Mouse (Mus musculus) embryonic facial prominence, embryonic 14.5 days (tissue): ENCODE data around the gene Fam126a. TPM values are rescaled to one million over a fixed set of nuclear protein-coding genes. Genes with fewer than 3 reads are reported as not detected.
A peak's percentile ranks its signal among the peaks of the same experiment; 100 is the strongest.

Experiments
- ATAC-seq: fragments of 200-750 bp; cut with Nextera tagmentation; 2 replicates; pipeline ENCODE4 v1.8.0; 2017; ENCODE audit warnings: low read depth, moderate number of reproducible peaks, moderate TSS enrichment
- DNase-seq: peaks from one replicate; pipeline ENCODE4 v3.0.0-alpha.2; 2015; ENCODE audit warnings: low spot score
- H3K27ac ChIP-seq: fragments of 300-500 bp; sonication (generic); replicated peaks from 2 replicates; pipeline ENCODE4 v1.5.1; 2014; ENCODE audit warnings: low read depth, mild to moderate bottlenecking, low read length, moderate library complexity
- H3K27me3 ChIP-seq: fragments of 300-500 bp; sonication (generic); replicated peaks from 2 replicates; pipeline ENCODE4 v1.6.1; 2014; ENCODE audit warnings: low read length; ENCODE audit not compliant: control insufficient read depth, insufficient read depth
- H3K36me3 ChIP-seq: fragments of 300-500 bp; sonication (generic); 2 replicates; pipeline ENCODE4 v1.6.1; 2014; ENCODE audit warnings: low read length, mixed read lengths; ENCODE audit not compliant: control insufficient read depth, insufficient read depth
- H3K4me1 ChIP-seq: fragments of 300-500 bp; sonication (generic); 2 replicates; pipeline ENCODE4 v1.6.1; 2014; ENCODE audit warnings: antibody characterized with exemption, low read length; ENCODE audit not compliant: control insufficient read depth, insufficient read depth
- H3K4me2 ChIP-seq: fragments of 300-500 bp; sonication (generic); 2 replicates; pipeline ENCODE4 v1.6.1; 2014; ENCODE audit warnings: low read depth, mild to moderate bottlenecking, low read length, moderate library complexity, mixed read lengths
- H3K4me3 ChIP-seq: fragments of 300-500 bp; sonication (generic); 2 replicates; pipeline ENCODE4 v1.5.1; 2014; ENCODE audit warnings: low read depth, mild to moderate bottlenecking, low read length
- H3K9ac ChIP-seq: fragments of 300-500 bp; sonication (generic); 2 replicates; pipeline ENCODE4 v1.6.1; 2014; ENCODE audit warnings: low read depth, mild to moderate bottlenecking, low read length, moderate library complexity, mixed read lengths
- H3K9me3 ChIP-seq: fragments of 300-500 bp; sonication (generic); 2 replicates; pipeline ENCODE4 v1.6.1; 2016; ENCODE audit warnings: low read length; ENCODE audit not compliant: control insufficient read depth
- WGBS: fragments of 180-500 bp; shearing (Covaris S2); extraction: QIAGEN DNeasy Blood & Tissue Kit; methylation state at CpG from one replicate; pipeline ENCODE4 v1.1.7; 2014; 5-methylcytosine and 5-hydroxymethylcytosine counted together
- polyA plus RNA-seq: library from polyadenylated mRNA; unstranded; fragments of >200 nt; fragmentation: Nextera tagmentation; extraction: Ambion mirVana; gene quantifications from 2 replicates; pipeline ENCODE4 v1.2.1, GENCODE M21; 2014

Fam126a gene
- polyA plus RNA-seq, 1 experiment from 2014 or later, result 40.2 TPM

DNA sequence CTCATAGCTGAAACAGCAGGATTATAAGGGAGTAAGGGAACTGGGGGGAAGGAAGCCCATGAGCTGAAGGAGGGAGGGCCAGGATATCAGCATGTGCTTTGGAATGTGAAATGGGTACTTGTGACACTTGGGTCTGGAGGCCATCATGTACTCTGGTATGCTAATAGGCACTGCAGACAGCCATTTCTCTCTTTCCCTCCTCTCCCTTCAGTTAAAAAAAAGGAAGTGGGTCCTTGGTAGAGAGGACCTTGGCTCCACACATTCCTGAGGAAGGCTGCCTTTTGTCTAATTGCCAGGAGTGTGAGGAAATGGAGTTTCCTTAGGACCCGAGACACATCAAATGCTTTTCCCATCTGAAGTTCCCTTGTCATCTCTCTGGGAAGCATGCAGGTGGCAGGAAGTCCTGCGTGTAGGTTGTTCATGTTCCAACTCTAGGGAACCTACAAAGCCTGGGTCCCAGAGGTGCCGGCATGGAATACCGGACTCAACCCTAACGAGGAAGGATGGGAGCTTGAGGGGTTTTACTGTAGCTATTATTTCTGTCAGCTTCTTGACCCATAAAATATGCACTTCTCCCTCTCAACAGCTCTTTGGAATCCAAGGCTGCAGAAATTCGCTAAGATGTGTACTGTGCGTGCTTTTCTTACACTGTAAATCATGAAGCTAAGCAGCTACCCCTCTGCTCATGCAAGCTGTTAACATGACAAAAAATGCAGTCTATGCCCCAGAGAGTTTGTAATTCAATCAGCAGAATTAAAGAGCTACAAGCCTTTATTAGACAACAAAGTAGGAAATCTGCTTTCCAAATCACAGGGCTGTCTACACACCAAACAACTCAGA, 110.4 kb downstream of the Fam126a start:
- ATAC-seq, result 0 out of 2 replicates have a peak, but pooled peaks have one; percentile 22
- H3K27me3 ChIP-seq, result no peaks in the 10 kb centered on the region
- no peak overlapping the region for H3K4me2 ChIP-seq
- H3K4me1 ChIP-seq, result no peaks in the 10 kb centered on the region; the same call in 1 of the 2 replicates
- no peaks in the 10 kb centered on the region for H3K9me3 ChIP-seq
- peak; percentile 16 for DNase-seq
- H3K36me3 ChIP-seq, result no peaks in the 10 kb centered on the region
- no peak overlapping the region for H3K4me3 ChIP-seq
- WGBS, result 53% methylated on average over 7 of the region's 7 CpGs
- no peak overlapping the region for H3K27ac ChIP-seq
- H3K9ac ChIP-seq, result no peak overlapping the region

DNA sequence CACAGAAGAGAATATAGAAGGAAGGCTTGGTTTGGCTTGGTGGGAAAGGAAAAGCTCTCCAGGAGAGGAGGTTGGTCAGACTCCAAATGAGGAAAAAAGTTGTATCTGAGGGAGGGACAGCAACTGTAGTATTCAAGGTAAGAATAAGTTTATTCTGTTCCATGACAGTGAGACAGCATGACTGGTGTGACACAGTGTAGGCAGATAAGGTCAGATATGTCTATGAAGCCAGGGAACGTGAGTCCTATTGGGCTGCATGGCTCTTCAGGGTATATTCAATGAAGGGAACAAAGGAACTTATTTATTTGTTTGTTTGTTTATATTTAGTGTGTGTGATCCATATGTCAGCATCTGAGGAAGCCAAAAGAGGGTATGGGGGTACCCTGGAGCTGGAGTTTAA, 113.2 kb downstream of the Fam126a start:
- no peaks in the 10 kb centered on the region for H3K9me3 ChIP-seq
- H3K27ac ChIP-seq, result no peak overlapping the region
- no peak for DNase-seq
- H3K27me3 ChIP-seq, result no peaks in the 10 kb centered on the region
- H3K4me2 ChIP-seq, result no peak overlapping the region
- 88% methylated on average over 1 of the region's 1 CpGs for WGBS
- no peak overlapping the region for H3K9ac ChIP-seq
- no peak for ATAC-seq
- H3K4me1 ChIP-seq, result no peaks in the 10 kb centered on the region; the same call in 1 of the 2 replicates
- H3K4me3 ChIP-seq, result no peak overlapping the region
- H3K36me3 ChIP-seq, result no peaks in the 10 kb centered on the region

DNA sequence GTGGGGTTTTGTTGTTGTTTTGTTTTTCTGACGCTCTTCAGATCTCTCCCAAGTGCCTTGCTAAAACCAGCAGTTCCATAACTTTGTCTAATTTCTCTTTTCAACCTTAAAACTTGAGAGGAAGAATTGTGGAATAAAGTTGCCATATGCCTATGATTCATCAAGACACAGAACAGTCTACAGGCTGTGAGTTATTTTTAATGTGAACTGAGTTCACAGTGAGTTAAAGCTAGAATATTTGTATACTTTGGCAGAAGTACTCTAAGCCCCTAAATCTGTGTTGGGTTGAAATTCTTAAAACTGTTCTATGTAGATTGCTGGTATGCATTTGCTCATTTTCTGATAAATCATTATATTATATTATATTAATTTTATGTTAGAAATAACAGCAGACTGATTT, 118.9 kb downstream of the Fam126a start:
- Histone ChIP-seq H3K4me2 (no peak overlapping the region), H3K4me3 (no peak overlapping the region), H3K9me3 (0 out of 2 replicates have a peak, but pooled peaks cover 9% of the 10 kb centered on the region), H3K9ac (no peak overlapping the region), H3K27ac (no peak overlapping the region), H3K27me3 (no peaks in the 10 kb centered on the region), H3K4me1 (no peaks in the 10 kb centered on the region), H3K36me3 (no peaks in the 10 kb centered on the region)
- WGBS, result 95% methylated on average over 1 of the region's 1 CpGs
- ATAC-seq, result no peak
- DNase-seq, result no peak

DNA sequence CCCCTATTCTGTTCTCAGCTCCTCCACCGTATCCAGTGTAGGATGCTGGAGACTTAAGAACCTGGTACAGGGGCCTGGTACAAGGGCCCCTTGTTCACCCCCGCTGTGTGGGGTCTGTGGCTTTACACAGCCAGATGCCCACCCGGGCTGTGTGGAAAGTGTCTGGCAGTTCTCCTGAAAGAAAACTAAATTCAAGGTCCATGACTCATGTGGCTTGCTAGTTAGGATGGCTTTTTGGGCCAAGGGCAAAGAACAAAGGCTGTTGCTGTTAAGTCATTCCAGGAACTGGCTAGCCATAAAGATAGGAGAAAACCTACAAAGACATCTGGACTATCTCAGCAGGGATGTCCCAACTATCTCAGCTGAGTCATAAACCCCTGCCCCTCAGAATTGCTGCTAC, 121.2 kb downstream of the Fam126a start:
- WGBS, result 91% methylated on average over 3 of the region's 3 CpGs
- ATAC-seq (no peak), DNase-seq (no peak)
- no peak overlapping the region for H3K27ac ChIP-seq
- H3K27me3 ChIP-seq, result no peaks in the 10 kb centered on the region
- no peak overlapping the region for H3K4me2 ChIP-seq
- H3K9me3 ChIP-seq, result 0 out of 2 replicates have a peak, but pooled peaks cover 9% of the 10 kb centered on the region
- no peaks in the 10 kb centered on the region for H3K36me3 ChIP-seq
- H3K4me3 ChIP-seq, result no peak overlapping the region
- H3K4me1 ChIP-seq, result no peaks in the 10 kb centered on the region
- no peak overlapping the region for H3K9ac ChIP-seq

DNA sequence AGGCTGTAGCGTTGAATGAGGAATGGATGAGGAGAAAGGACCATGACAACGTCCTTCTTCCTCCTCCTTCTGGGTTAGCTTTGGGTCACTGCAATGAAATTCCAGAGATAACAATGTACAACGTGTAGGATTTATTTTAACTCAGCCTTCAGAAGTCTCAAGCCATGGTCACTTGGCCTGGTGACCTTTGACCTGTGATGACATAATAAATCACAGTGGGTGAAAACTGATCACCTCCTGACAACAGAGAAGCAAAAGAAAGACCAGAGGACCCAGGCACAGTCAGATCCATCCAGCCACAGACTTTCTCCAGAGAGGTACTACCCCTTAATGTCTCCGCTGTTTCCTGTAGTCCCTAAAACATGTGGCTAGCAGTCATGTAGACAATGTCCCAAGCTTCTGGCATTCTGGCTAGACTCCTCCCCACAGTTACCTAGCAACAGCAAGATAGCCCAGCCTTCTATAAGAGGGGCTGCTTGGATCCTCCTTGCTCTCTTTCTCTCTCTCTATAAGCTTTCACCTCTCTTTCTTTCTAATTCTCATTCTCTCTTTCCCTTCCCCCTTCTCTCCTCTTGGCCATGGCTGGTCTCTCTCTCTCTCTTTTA, 121.9 kb downstream of the Fam126a start:
- WGBS, result 62% methylated on average over 4 of the region's 4 CpGs
- no peaks in the 10 kb centered on the region for H3K36me3 ChIP-seq
- H3K4me1 ChIP-seq, result no peaks in the 10 kb centered on the region
- H3K27me3 ChIP-seq, result no peaks in the 10 kb centered on the region
- H3K4me2 ChIP-seq, result no peak overlapping the region
- H3K9me3 ChIP-seq, result 0 out of 2 replicates have a peak, but pooled peaks cover 9% of the 10 kb centered on the region
- ATAC-seq (no peak), DNase-seq (no peak)
- H3K9ac ChIP-seq, result no peak overlapping the region
- H3K27ac ChIP-seq, result no peak overlapping the region
- H3K4me3 ChIP-seq, result no peak overlapping the region

DNA sequence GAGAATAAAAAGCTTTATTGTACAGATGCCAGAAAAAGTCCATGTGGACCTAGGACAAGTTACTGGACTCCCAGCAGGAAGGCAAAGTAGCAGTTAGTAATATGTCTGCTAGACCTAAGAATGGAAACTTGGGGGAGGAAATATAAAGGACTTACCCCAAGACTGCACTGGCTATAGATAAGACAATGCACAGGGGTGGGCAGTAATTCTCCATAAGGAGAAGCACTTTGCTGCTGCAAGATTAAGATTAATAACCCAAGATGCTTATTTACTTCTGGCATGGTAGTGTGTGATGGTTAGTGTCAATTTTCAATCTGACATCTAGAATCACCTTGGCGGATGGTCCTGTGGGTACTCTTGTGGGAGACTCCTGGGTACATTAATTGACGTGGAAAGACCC, 128.3 kb downstream of the Fam126a start:
- no peaks in the 10 kb centered on the region for H3K27me3 ChIP-seq
- no peak for ATAC-seq
- H3K4me2 ChIP-seq, result no peak overlapping the region
- no peaks in the 10 kb centered on the region for H3K4me1 ChIP-seq
- WGBS, result 80% methylated on average over 2 of the region's 2 CpGs
- no peak overlapping the region for H3K9ac ChIP-seq
- H3K4me3 ChIP-seq, result no peak overlapping the region
- H3K9me3 ChIP-seq, result no peaks in the 10 kb centered on the region
- no peak overlapping the region for H3K27ac ChIP-seq
- H3K36me3 ChIP-seq, result no peaks in the 10 kb centered on the region
- no peak for DNase-seq

DNA sequence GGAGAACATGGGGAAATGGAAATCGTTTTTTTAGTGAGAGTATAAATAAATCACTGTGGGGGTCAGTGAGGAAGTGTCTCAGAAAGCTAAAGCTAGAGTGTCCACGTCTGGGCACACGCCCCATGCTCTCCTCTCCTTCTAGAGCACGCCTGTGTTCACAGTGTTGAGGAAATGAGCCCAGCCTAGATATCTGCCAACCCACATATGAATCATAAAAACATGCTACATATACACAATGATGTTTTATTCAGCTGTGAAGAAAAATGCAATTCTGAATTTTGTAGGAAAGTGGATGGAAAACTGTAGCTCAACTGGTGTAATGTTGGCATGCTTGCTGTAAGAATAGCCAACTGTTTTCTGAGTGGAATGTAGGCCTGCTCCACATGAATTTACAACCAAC, 130.3 kb downstream of the Fam126a start:
- DNase-seq (no peak), ATAC-seq (no peak)
- Histone ChIP-seq H3K9me3 (no peaks in the 10 kb centered on the region), H3K27me3 (no peaks in the 10 kb centered on the region), H3K4me2 (no peak overlapping the region), H3K9ac (no peak overlapping the region), H3K27ac (no peak overlapping the region), H3K4me3 (no peak overlapping the region), H3K36me3 (no peaks in the 10 kb centered on the region), H3K4me1 (no peaks in the 10 kb centered on the region)
- WGBS, result 82% methylated on average over 4 of the region's 4 CpGs

DNA sequence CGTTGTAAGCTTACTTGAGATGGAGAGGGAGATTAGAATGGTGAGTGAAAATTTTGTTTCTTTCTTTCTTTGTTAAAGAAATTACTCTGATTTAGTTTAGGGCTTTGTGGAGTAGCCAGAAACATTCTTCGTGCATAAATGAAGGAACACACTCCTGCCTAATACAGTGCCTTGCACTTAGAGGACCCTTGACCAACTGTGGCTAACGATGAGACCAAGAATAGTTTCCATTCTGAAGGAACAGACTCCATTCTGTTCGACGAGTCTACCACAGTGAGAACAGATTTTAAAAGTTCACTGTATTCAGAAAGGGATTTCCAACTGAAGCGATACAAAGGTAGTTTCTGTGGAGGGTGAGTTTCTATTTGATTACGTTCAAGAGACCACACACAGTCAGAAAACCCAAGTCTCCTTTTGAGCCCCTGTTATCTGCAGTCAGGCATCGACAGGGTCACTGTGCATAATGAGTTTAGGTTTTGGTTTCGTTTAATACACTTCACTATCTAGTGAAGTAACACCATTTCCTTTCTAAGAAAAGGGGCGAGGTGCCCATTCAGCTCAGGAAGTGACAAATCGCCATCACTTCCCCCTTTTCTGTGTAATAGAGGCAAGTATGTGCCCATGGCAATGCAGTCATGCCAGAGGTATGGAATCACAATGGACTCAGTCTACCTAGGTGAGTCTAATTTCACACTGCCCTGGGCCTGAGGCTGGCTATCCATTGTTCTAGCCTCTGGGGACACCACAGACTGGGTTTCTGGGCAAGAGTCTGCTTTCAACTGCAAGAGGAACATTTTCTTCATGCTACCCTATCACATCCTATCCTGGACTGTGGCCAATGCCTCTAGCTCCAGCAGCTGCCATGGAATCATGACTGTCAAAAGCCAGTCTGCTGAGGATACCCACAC, 136.4 kb downstream of the Fam126a start:
- Histone ChIP-seq H3K9me3 (no peaks in the 10 kb centered on the region), H3K27me3 (no peaks in the 10 kb centered on the region), H3K27ac (no peak overlapping the region), H3K4me3 (no peak overlapping the region), H3K4me1 (no peaks in the 10 kb centered on the region), H3K4me2 (no peak overlapping the region), H3K9ac (no peak overlapping the region), H3K36me3 (no peaks in the 10 kb centered on the region)
- WGBS, result 74% methylated on average over 11 of the region's 11 CpGs
- DNase-seq, result no peak
- no peak for ATAC-seq
